Mouse (Mus musculus) lung, postnatal 0 days (tissue): ENCODE measurements at regions not wholly inside any gene's neighbourhood (a gene's known extent, or its start where the extent isn't known, plus 50 kb on each side); places are given as distances from the start of the nearest gene placed in this dataset.

Experiments
- CTCF ChIP-seq: IDR thresholded peaks from 2 replicates; pipeline ENCODE4 v1.5.1; 2016; ENCODE audit warnings: antibody characterized with exemption, mild to moderate bottlenecking
- EP300 ChIP-seq: IDR thresholded peaks from 2 replicates; pipeline ENCODE4 v1.6.1; 2016; ENCODE audit warnings: antibody characterized with exemption, mild to moderate bottlenecking, control low read depth

DNA sequence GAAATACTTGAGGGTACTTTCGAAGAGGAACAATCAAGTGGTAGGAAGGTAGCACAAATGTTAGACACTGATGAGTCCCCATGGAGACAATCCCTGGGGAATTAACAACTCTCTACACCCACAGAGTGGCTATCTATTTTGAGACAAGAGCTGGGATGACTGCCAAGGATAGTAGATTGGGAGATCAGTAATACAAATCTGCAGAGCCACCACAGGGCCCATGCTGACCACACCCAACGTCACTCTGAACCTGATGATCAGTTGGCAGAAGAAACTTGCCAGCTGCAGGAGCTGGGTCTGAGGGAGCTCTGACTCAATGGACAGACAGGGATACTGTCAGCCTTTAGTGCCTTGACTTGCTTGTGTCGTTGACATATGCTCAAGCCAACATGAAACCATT lies 143.1 kb upstream of the Pdzrn3 start:
- TF ChIP-seq CTCF (no peak), EP300 (no peak)
